Mouse (Mus musculus): ENCODE measurements at regions not wholly inside any gene's neighbourhood (a gene's known extent, or its start where the extent isn't known, plus 50 kb on each side); places are given as distances from the start of the nearest gene placed in this dataset.

- no peak for TF ChIP-seq POLR2A (IDR thresholded peaks at IDR 0.05; ENCODE audit: extremely low read depth, insufficient read depth, low read length)
- TF ChIP-seq CTCF (IDR thresholded peaks at IDR 0.05; ENCODE audit: low read depth, low read length): no peak
These were observed 874.0 kb downstream of the Amy2a5 start for GRCm38 (mm10) chr3:112384641-112385040.
